Mouse (Mus musculus) gastrocnemius, postnatal 10 days (tissue): ENCODE data around the gene Eef2. TPM values are rescaled to one million over a fixed set of nuclear protein-coding genes. Genes with fewer than 3 reads are reported as not detected.
A peak's percentile ranks its signal among the peaks of the same experiment; 100 is the strongest.
"Not testable (repeated sequence)": the region's sequence is repeated elsewhere in the genome, so short reads cannot be mapped to it uniquely, and the experiment has no call there.

Source experiments
- DNase-seq: peaks from one replicate; pipeline ENCODE4 v3.0.0; 2021; ENCODE audit warnings: mixed read lengths
- total RNA-seq, 2 experiments: library from RNA; stranded (reverse); gene quantifications; 2 replicates each; pipeline ENCODE4 v1.2.3; 2021

The Eef2 gene
- total RNA-seq, 2 experiments from 2014 or later, result 974 to 1,018 TPM

DNA sequence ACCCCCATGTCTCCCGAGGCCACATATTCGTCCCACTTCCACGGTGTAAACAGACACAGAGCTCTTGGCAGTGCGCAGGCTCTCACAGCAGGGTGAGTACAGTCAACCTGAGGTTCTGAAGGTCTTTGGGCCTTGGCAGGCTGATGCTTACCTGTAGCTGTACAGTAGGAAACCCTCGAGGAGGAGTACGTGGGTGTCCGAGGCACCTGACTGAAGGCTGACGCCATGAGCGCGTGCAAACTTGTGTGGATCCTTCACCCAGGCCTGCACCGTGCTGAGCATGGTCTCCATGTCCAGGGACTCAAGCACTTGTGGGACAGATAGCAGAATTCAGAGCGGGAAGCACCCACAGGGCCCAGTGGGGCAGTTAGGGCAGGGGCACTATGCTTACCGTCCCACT is 23.7 kb downstream of the Eef2 start:
- no peak for DNase-seq

DNA sequence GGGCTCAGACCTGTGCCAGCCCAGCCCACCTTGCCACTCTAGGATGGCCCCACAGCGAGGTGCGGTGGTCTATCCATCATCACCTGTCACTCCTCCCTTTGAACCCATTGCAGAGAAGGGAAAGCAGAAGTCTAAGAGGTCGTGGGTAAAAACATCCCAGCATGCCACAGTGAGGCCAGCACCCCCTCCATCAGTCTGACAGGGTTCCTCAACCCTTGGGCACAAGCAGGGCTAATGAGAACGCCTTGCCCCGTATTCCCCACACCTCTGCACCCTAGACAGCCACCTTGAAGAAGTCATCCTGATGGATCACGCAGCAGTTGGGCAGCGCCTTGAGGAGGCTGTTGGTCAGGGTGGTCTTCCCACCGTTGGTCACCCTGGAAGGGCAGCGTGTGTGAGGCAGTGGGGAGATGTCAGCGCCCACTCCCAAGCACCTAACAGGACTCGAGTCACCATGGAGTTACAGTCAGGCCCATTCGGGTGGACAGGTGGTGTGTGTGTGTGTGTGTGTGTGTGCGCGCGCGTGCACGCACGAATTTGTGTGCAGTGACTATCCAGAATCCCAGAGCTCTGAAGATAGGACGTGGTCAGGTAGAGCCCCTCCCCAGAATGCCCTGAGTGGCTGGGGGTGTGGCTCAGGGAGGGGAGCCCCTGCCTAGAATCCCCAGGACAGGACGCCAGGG is 24.3 kb downstream of the Eef2 start:
- no peak for DNase-seq

DNA sequence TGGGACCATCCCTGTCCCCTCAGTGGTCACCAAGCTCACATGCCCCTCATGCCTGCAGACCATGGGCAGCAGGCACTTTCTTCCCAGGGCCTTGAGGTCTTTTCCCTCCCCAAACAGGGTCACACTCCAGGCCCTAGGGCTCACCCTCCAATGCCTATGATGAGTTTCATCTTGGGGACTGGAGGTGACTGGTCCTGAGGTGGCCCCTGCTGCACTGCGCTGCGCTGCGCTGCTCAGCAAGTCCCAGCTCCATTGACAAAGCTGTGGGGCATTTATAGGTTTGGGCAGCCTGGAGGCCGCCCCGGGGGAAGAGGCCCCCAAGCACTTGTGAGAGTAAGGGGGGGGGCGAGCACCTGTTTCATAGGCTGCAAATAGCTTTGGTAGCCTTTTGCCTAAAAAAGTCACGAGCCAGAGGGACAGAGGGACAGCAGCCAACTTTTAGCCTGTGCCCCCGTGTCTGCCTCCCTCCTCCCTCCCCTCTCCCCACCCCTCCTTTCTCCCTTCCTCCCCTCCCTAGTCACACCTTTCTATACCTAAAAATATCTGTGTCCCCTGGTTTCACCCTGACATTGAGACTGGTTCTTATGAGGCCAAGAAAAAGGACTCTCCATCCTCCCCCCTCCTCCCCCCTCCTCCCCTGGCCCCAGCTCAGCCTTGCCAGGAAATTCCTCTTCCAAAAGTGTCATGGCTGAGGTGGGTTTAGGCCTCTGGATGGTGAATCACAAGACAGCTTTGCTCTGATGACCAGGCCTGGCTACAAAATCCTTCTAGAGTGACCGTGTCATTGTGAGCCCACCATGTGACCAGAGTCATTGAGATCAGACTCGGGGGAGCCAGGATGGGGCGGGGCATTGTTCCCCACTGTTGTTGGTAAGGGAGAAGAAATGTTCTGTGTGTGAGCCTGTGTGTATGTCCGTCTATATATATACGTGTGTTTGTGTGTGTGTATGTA is 25.7 kb downstream of the Eef2 start, which contains the start of gene Nmrk2:
Gene Nmrk2, minus strand, starts transcription at position 245 of the 952 bp plus-strand sequence.
- DNase-seq, result peak; percentile 56

DNA sequence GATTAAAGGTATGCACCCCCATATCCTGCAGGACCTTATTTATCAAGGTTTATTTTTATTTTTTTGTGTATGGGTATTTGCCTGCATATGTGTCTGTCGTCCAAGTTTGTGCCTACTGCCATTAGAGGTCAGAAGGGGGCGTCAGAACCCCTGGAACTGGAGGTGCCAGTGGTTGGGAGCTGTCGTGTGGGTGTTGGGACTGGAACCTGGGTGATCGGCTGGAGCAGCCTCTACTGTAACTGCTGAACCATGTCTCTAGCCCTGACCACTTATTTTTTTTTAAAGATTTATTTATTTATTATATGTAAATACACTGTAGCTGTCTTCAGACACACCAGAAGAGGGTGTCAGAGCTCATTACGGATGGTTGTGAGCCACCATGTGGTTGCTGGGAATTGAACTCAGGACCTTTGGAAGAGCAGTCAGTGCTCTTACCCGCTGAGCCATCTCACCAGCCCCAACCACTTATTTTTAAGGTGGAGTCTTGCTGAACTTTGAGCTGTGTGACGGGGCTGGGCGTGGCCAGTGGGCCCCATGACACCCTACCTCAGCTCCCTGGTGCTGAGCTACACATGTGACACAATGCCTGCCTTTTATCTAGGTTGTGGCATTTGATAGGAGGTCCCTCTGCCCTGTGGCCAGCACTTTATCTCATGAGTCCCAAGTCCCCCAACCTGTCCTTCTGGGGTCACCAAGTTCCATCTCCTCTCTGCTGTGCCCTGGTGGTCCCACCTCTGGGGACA is 26.7 kb downstream of the Eef2 start:
- DNase-seq, result no peak

DNA sequence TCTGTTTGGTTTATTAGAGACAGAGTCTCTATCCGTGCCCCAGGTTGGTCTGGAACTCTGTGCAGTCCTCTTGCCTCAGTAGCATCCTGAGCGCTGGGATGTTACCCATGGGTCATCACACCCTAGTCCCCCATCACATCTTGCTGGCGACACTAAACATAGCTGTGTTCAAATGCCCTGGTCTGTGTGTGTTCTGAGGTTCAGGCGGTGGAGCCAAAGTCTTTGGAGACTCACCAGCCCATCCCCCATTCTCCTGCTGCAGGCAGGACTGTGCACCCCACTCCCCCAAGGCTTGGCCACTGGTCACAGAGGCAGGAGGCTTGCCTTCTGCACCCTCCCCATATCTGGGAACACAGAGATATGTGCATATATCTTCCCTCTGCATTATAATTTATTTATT is 27.7 kb downstream of the Eef2 start:
- no peak for DNase-seq

DNA sequence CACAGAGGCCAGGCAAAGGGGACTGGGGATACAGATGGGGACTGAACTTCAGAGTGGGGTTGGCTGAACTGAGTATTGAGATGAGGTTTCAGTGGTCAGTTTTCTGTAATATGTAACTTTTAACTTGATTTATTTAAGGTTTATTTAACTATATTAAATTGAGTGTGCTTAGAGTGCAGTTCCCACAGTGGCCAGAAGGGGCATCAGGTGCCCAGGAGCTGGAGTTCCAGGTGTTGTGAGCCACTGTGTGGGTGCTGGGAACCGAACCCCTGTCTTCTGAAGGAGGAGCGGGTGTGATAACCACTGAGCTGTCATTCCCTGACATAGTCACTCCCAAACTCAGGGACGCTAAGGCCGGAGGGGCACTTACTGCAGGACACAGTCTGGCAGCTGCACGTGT is 33.7 kb downstream of the Eef2 start:
- peak; percentile 37 for DNase-seq

DNA sequence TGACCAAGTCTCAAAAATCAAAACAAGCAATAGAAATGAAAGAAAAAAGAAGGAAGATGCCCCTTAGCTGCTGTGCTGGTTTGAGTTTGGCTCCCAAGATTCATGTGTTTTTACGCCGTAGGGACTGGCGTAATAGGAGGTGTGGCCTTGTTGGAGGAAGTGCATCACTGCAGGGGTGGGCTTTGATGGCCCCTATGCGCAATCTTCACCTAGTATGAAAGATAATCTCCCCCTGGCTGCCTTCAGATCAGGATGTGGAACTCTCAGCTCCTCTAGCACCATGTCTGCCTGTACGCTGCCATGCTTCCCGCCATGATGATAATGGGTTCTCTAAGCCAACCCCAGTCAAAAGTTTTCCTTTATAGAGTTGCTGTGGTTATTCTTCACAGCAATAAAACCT is 39.8 kb downstream of the Eef2 start:
- DNase-seq, result no peak

DNA sequence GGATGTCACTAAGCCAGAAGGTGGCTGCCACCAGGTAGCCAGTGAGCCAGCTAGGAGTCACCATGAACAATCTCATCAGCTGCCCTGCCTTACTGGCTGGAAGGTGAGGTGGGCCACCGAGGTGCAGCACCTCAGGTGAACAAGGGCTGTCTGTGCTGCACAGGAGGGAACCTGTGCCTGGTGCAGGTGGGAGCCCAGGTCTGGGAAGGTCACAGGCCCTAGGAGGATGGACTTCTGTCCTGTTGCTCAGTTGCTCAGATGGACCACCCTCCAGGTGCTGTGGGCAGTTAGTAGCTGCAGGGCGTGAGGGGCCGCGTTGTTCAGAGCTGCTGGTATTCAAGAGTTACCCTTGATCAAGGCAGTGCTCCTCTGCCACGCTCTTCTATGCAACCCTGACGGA is 40.4 kb downstream of the Eef2 start:
- no peak for DNase-seq

DNA sequence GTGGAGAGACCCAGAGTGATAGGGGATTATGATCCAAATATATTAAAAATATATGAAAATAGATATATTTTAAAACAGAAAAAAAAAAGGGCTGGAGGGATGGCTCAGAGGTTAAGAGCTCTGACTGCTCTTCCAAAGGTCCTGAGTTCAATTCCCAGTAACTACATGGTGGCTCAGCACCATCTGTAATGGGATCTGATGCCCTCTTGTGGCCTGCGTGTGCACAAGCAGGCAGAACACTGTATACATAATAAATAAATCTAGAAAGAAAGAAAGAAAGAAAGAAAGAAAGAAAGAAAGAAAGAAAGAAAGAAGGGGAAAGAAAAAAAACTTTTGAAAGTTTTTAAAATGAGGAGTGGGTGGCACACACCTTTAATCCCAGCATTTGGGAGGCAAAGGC is 40.8 kb downstream of the Eef2 start:
- not testable (repeated sequence) for DNase-seq

DNA sequence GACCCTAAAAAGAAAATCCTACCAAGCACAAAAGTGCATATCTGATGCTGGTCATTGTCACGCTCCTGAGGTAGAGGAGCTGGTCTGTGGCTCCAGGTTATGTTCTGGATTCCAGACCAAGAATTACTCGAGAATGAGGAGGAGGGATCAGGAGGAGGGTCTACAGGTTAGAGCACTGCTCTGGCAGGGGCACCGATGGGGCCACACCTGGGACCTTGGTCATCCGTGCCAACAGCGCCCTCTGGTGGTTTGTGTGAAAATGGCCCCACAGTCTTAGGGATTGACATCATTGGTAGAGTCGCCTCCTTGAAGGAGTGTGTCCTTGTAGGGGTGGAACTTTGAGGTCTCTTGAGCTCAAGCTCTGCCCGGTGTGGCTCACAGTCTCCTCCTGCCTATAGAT is 41.5 kb downstream of the Eef2 start:
- DNase-seq, result peak; percentile 78

DNA sequence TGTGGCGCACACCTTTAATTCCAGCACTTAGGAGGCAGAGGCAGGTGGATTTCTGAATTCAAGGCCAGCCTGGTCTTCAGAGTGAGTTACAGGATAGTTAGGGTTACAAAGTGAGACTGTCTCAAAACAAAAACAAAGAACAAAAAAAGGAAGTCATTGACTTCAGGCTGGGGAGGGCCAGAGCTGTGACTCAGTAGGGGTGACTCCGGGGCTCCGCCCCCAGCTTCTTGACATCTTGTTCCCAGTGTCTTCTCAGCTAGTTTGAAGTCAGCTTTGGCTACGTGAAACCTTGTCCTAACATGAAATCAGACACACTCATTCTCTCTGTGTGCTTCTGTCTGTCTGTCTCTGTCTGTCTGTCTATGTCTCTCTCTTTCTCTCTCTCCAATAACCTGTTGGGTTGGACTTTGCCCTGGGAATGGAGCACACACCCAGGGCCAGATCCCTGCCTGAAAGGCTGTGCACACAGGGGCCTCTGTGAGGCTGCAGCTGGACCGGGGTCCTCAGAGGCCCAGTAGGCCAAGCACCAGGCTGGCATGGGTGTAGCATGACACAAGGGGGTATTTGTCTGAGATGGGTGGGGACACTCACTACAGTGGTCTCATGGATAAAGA is 45.1 kb downstream of the Eef2 start:
- DNase-seq, result no peak

DNA sequence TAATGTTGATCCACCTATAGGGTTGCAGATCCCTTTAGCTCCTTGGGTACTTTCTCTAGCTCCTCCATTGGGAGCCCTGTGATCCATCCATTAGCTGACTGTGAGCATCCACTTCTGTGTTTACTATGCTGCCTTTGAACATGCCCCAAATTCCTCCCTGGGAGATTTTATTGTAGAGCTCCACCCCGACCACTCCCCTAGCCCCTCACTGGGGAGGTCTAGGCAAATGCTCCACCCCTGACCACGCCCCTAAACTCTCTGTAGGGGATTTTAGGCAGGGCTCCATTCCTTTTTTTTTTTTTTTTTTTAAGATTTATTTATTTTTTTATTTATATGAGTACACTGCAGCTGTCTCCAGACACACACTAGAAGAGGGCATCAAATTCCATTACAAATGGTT is 47.3 kb downstream of the Eef2 start:
- DNase-seq, result not testable (repeated sequence)

DNA sequence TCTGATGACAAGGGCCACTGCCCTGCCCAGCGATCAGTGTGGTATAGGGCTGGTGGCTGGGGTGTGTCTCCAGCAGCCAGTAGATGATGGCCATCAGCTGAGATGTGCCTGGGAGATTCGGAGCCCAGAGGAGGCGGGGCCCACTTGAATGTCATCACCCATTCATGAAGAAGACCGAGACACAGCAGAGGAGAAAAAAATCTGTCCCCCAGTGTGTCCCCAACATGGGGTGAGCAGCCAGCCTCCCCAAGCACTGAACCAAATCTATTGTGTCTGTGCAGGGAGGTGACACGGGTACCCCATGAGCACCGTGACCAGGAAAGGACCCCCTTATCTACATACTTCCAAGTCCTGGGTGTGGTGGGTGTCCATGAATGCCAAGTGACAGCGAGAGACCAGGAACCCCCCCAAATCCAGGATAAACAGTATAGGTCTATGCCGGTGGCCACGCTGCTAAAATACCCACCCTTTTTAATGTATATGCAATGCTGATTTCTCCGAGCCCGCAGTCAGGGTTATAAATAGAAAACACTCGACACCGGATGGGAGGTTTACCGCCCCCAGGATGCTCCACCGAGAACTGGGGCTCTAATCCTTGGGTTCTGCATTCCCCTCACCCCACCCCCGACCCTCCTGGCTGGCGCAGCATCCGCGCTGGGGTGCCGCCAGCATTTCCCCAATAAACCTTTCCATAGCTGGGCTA is 53.5 kb downstream of the Eef2 start:
- DNase-seq, result no peak

DNA sequence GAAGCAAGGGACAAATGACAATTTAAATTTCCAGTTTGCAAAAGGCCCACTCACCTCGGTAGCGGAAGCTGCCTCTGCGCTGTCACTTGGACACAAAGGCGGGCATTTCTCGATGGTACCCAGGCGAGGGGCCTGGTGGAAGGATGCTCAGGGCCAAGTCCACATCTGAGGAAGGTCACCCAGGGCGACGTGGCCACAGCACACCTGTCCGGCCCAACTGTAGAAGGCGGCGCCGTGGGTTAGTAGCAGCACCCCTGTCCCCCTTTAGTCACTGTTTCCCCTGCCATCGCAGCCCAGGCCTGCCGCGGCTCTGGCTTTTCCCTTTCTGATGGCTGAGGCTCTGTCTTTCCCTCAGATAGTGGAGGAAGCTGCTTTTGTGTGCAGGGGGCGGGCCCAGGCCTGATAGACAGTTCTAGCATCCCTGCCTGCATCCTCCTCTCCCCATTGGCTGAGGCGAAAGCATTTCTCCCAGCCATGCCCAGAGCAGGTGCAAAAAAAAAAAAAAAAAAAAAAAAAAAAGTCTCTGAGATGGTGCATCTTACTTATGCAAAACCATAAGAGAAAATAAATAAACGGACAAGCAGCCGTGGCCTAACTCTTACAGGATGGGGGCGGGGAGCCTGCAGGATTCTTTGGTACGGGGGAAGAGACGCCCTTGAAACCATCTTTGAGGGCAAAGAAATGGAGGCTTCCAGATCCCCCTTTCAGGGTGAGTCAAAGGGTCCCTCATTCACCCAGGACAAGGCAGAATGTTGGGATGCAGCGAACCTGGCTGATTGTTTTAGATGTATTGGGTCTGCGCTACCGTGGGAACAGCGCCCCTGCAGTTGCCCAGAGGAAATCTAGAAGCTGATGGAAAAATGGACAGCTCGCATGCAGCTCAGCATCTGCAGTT is 54.3 kb downstream of the Eef2 start, which contains the start of gene Atcay:
Gene Atcay, minus strand, starts transcription at position 396 of the 895 bp plus-strand sequence.
- no peak for DNase-seq

DNA sequence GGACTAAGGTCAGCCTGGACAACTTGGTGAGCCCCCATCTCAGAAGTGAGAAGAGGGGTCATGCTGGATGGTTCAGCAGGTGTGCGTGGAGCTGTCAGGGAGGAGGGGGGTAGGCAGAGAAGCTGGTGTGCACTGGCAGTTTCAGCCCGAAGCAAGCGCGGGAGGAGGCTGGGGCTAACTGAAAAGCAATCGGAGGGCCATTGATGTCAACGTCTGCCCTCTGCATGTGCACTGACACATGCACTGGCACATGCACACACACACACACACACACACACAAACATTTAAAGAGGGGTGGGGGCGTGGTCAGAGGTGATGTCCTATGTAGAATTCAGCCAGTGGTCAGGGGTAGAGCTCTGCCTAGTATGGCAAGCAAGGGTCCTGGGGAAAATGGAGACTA is 55.0 kb downstream of the Eef2 start:
- no peak for DNase-seq

Other genes with a start within 250 kb of the Eef2 start
- 10 to 100 TPM in 1 of 2 experiments, 1 to 10 TPM in 1; 9.0 to 15.9 TPM for gene Gadd45b, start 246.6 kb upstream of the Eef2 start, total RNA-seq
- gene Gng7, start 161.7 kb upstream of the Eef2 start, total RNA-seq, result 1 to 10 TPM; 1.7 to 2.0 TPM
- gene Diras1, start 151.0 kb upstream of the Eef2 start, total RNA-seq, result under 1 TPM; 0.27 to 0.87 TPM
- 10 to 100 TPM; 11.5 to 13.3 TPM for gene Slc39a3, start 139.2 kb upstream of the Eef2 start, total RNA-seq
- 10 to 100 TPM; 82.2 to 84.4 TPM for gene Sgta, start 116.5 kb upstream of the Eef2 start, total RNA-seq
- 10 to 100 TPM; 26.4 to 27.1 TPM for gene Thop1, start 106.6 kb upstream of the Eef2 start, total RNA-seq
- gene Creb3l3, start 77.8 kb upstream of the Eef2 start, total RNA-seq, result 1 to 10 TPM in 1 of 2 experiments, under 1 TPM in 1; 0.87 to 2.1 TPM
- 100 to 1,000 TPM; 170 to 177 TPM for gene Map2k2, start 70.7 kb upstream of the Eef2 start, total RNA-seq
- 10 to 100 TPM; 29.2 to 35.9 TPM for gene Zbtb7a, start 41.4 kb upstream of the Eef2 start, total RNA-seq
- 10 to 100 TPM; 10.7 to 13.8 TPM for gene Pias4, start 8.7 kb upstream of the Eef2 start, total RNA-seq
- gene Dapk3, start 6.4 kb downstream of the Eef2 start, total RNA-seq, result 10 to 100 TPM; 29.8 to 30.4 TPM
- not detected for gene 4930442H23Rik, start 7.2 kb downstream of the Eef2 start, total RNA-seq
- gene Nmrk2, start 25.4 kb downstream of the Eef2 start, total RNA-seq, result 1 to 10 TPM; 1.7 to 1.8 TPM
- gene Atcay, start 54.2 kb downstream of the Eef2 start, total RNA-seq, result under 1 TPM; 0.40 to 0.43 TPM
- 1 to 10 TPM; 2.1 to 3.5 TPM for gene Zfr2, start 56.5 kb downstream of the Eef2 start, total RNA-seq
- gene Matk, start 76.3 kb downstream of the Eef2 start, total RNA-seq, result 1 to 10 TPM in 1 of 2 experiments, under 1 TPM in 1; 0.70 to 1.3 TPM
- gene Mrpl54, start 90.3 kb downstream of the Eef2 start, total RNA-seq, result 100 to 1,000 TPM in 1 of 2 experiments, 10 to 100 TPM in 1; 93.7 to 108 TPM
- 10 to 100 TPM; 61.6 to 63.5 TPM for gene Apba3, start 90.3 kb downstream of the Eef2 start, total RNA-seq
- under 1 TPM; 0.14 to 0.36 TPM for gene Tjp3, start 115.0 kb downstream of the Eef2 start, total RNA-seq
- 10 to 100 TPM; 24.0 to 30.8 TPM for gene Pip5k1c, start 116.3 kb downstream of the Eef2 start, total RNA-seq
- 10 to 100 TPM; 11.0 to 14.5 TPM for gene Cactin, start 144.5 kb downstream of the Eef2 start, total RNA-seq
- 1 to 10 TPM; 2.3 to 3.8 TPM for gene Tbxa2r, start 152.1 kb downstream of the Eef2 start, total RNA-seq
- 1 to 10 TPM in 1 of 2 experiments, under 1 TPM in 1; 0.96 to 1.3 TPM for gene Gipc3, start 166.6 kb downstream of the Eef2 start, total RNA-seq
- 10 to 100 TPM; 26.8 to 41.9 TPM for gene Hmg20b, start 173.8 kb downstream of the Eef2 start, total RNA-seq
- 1 to 10 TPM; 4.5 to 7.5 TPM for gene Mfsd12, start 180.9 kb downstream of the Eef2 start, total RNA-seq
- 1 to 10 TPM in 1 of 2 experiments, under 1 TPM in 1; 0.85 to 1.4 TPM for gene 4930404N11Rik, start 189.2 kb downstream of the Eef2 start, total RNA-seq
- 10 to 100 TPM; 17.6 to 24.1 TPM for gene Fzr1, start 201.9 kb downstream of the Eef2 start, total RNA-seq
- gene Dohh, start 207.8 kb downstream of the Eef2 start, total RNA-seq, result 10 to 100 TPM; 40.3 to 46.7 TPM
- gene Gm48551, start 207.8 kb downstream of the Eef2 start, total RNA-seq, result under 1 TPM; 0.40 to 0.45 TPM
- gene Gm48552, start 212.4 kb downstream of the Eef2 start, total RNA-seq, result 1 to 10 TPM in 1 of 2 experiments, under 1 TPM in 1; 0.33 to 2.0 TPM
- gene Smim24, start 216.4 kb downstream of the Eef2 start, total RNA-seq, result under 1 TPM in 1 of 2 experiments, not detected in 1; 0.65 TPM